Mouse (Mus musculus) spleen, postnatal 14 days (tissue): ENCODE measurements around the gene 0610040J01Rik.
A peak's percentile ranks its signal among the peaks of the same experiment; 100 is the strongest.

Experiments used
- DNase-seq, 2 experiments: peaks; one replicate each; pipeline ENCODE4 v3.0.0; 2021 to 2022; ENCODE audit warnings: low spot score in 2 of 2

0610040J01Rik gene

GRCm38 (mm10) chr5:63811819-63812508, at the start of gene 0610040J01Rik:
0610040J01Rik (plus strand) TSS chr5:63812363.
- DNase-seq, result peak in 1 of 2 experiments; percentile 27

- no peak for DNase-seq
These were observed 46.3 kb upstream of the 0610040J01Rik start for GRCm38 (mm10) chr5:63765886-63766285.

- DNase-seq, result peak in 1 of 2 experiments; percentile 28
These were observed 45.4 kb upstream of the 0610040J01Rik start for GRCm38 (mm10) chr5:63766715-63767114.

- no peak for DNase-seq
These were observed 44.7 kb upstream of the 0610040J01Rik start for GRCm38 (mm10) chr5:63767464-63767863.

- no peak for DNase-seq
These were observed 43.9 kb upstream of the 0610040J01Rik start for GRCm38 (mm10) chr5:63768220-63768619.

GRCm38 (mm10) chr5:63772971-63773370, 39.2 kb upstream of the 0610040J01Rik start:
- DNase-seq, result no peak

- DNase-seq, result no peak
These were observed 38.6 kb upstream of the 0610040J01Rik start for GRCm38 (mm10) chr5:63773603-63774002.

- no peak for DNase-seq
These were observed 23.9 kb upstream of the 0610040J01Rik start for GRCm38 (mm10) chr5:63788156-63788826.

GRCm38 (mm10) chr5:63812509-63812865, 324 bp downstream of the 0610040J01Rik start:
- no peak for DNase-seq

GRCm38 (mm10) chr5:63816643-63817042, 4.5 kb downstream of the 0610040J01Rik start:
- DNase-seq, result no peak

GRCm38 (mm10) chr5:63817270-63817669, 5.1 kb downstream of the 0610040J01Rik start:
- DNase-seq, result no peak

- DNase-seq, result no peak
These were observed 6.8 kb downstream of the 0610040J01Rik start for GRCm38 (mm10) chr5:63818975-63819374.

GRCm38 (mm10) chr5:63819519-63819918, 7.4 kb downstream of the 0610040J01Rik start:
- DNase-seq, result no peak

GRCm38 (mm10) chr5:63821176-63821575, 9.0 kb downstream of the 0610040J01Rik start:
- DNase-seq, result no peak

- no peak for DNase-seq
These were observed 9.7 kb downstream of the 0610040J01Rik start for GRCm38 (mm10) chr5:63821860-63822259.

GRCm38 (mm10) chr5:63823362-63824332, 11.5 kb downstream of the 0610040J01Rik start:
- DNase-seq, result no peak

GRCm38 (mm10) chr5:63824599-63825350, 12.6 kb downstream of the 0610040J01Rik start:
- no peak for DNase-seq

GRCm38 (mm10) chr5:63825881-63826280, 13.7 kb downstream of the 0610040J01Rik start:
- no peak for DNase-seq

- no peak for DNase-seq
These were observed 14.8 kb downstream of the 0610040J01Rik start for GRCm38 (mm10) chr5:63827006-63827405.

GRCm38 (mm10) chr5:63827415-63828053, 15.4 kb downstream of the 0610040J01Rik start:
- DNase-seq, result no peak
